Mouse (Mus musculus) testis, adult 2 months (tissue): ENCODE results near the gene Tcf7l1. TPM values are rescaled to one million over a fixed set of nuclear protein-coding genes. Genes with fewer than 3 reads are reported as not detected.
A peak's percentile ranks its signal among the peaks of the same experiment; 100 is the strongest.
"Not testable (repeated sequence)": the region's sequence is repeated elsewhere in the genome, so short reads cannot be mapped to it uniquely, and the experiment has no call there.

Experiments
- H3K27ac ChIP-seq: fragments of 200-500 bp; 2 replicates; pipeline ENCODE4 v1.5.1; 2012; ENCODE audit warnings: low read depth, low read length; ENCODE audit not compliant: control insufficient read depth, insufficient read depth
- H3K27me3 ChIP-seq: fragments of 200-500 bp; 2 replicates; pipeline ENCODE4 v1.6.1; 2012; ENCODE audit warnings: mild to moderate bottlenecking, low read length, moderate library complexity; ENCODE audit not compliant: control insufficient read depth, insufficient read depth
- H3K36me3 ChIP-seq: fragments of 200-500 bp; 2 replicates; pipeline ENCODE4 v1.6.1; 2012; ENCODE audit warnings: mild to moderate bottlenecking, low read length; ENCODE audit not compliant: control insufficient read depth, insufficient read depth
- H3K4me1 ChIP-seq: fragments of 200-500 bp; 2 replicates; pipeline ENCODE4 v1.6.1; 2012; ENCODE audit warnings: low read length; ENCODE audit not compliant: control insufficient read depth, insufficient read depth
- H3K4me3 ChIP-seq: fragments of 200-500 bp; 2 replicates; pipeline ENCODE4 v1.5.1; 2012; ENCODE audit warnings: low read depth, mild to moderate bottlenecking, low read length, moderate library complexity, mixed read lengths; ENCODE audit not compliant: control insufficient read depth
- CTCF ChIP-seq: fragments of 200-500 bp; IDR thresholded peaks from 2 replicates; pipeline ENCODE4 v1.5.1; 2012; ENCODE audit warnings: low read depth, mild to moderate bottlenecking, inconsistent platforms, low read length, moderate library complexity; ENCODE audit not compliant: control insufficient read depth, insufficient read depth, insufficient replicate concordance
- POLR2A ChIP-seq: fragments of 200-500 bp; IDR thresholded peaks from 2 replicates; pipeline ENCODE4 v1.6.1; 2012; ENCODE audit warnings: low read depth, mild to moderate bottlenecking, inconsistent platforms, low read length, moderate library complexity; ENCODE audit not compliant: control insufficient read depth
- polyA plus RNA-seq: library from polyadenylated mRNA; depleted of rRNA; stranded (reverse); fragments of >200 nt; gene quantifications from 2 replicates; pipeline ENCODE4 v1.2.3, GENCODE M21; 2012; rRNA removed

Tcf7l1 gene
- 3.0 and 3.5 TPM in 2 replicates for polyA plus RNA-seq

- no peaks in the 10 kb centered on the region for H3K36me3 ChIP-seq
- TF ChIP-seq CTCF: peak; percentile 81; the same call in 1 of the 2 replicates
- no peak; the same call in 1 of the 2 replicates for TF ChIP-seq POLR2A
- peak within 1 kb of the TSS; percentile 90 for H3K4me3 ChIP-seq
- 0 out of 2 replicates have a peak within 1 kb of the TSS, but pooled peaks have one; percentile 71 for H3K27ac ChIP-seq
- peaks cover 5% of the 10 kb centered on the region for H3K4me1 ChIP-seq
- H3K27me3 ChIP-seq: no peaks in the 10 kb centered on the region
Measured at GRCm38 (mm10) chr6:72788892-72789699, at the start of gene Tcf7l1. Gene Tcf7l1 (minus strand): TSS chr6:72789254.

GRCm38 (mm10) chr6:72837756-72838155 is 48.7 kb upstream of the Tcf7l1 start:
- H3K27ac ChIP-seq: no peak overlapping the region
- H3K36me3 ChIP-seq: peaks cover 1% of the 10 kb centered on the region
- TF ChIP-seq POLR2A: no peak
- TF ChIP-seq CTCF: no peak
- H3K27me3 ChIP-seq: no peaks in the 10 kb centered on the region
- no peaks in the 10 kb centered on the region for H3K4me1 ChIP-seq
- no peak overlapping the region for H3K4me3 ChIP-seq

- Histone ChIP-seq H3K27ac (no peak overlapping the region), H3K36me3 (no peaks in the 10 kb centered on the region; the same call in 1 of the 2 replicates), H3K27me3 (no peaks in the 10 kb centered on the region), H3K4me1 (no peaks in the 10 kb centered on the region), H3K4me3 (no peak overlapping the region)
- TF ChIP-seq POLR2A: no peak
- TF ChIP-seq CTCF: no peak
Measured at GRCm38 (mm10) chr6:72834518-72834917, 45.5 kb upstream of the Tcf7l1 start.

- no peak for TF ChIP-seq POLR2A
- no peak for TF ChIP-seq CTCF
- Histone ChIP-seq H3K4me3 (no peak overlapping the region), H3K36me3 (no peaks in the 10 kb centered on the region; the same call in 1 of the 2 replicates)
Measured at GRCm38 (mm10) chr6:72831858-72832257, 42.8 kb upstream of the Tcf7l1 start.

GRCm38 (mm10) chr6:72831276-72831675 is 42.2 kb upstream of the Tcf7l1 start:
- no peak overlapping the region for H3K27ac ChIP-seq
- no peak overlapping the region for H3K4me3 ChIP-seq
- H3K4me1 ChIP-seq: no peaks in the 10 kb centered on the region
- H3K27me3 ChIP-seq: no peaks in the 10 kb centered on the region
- TF ChIP-seq CTCF: peak; percentile 18; the same call in 1 of the 2 replicates
- TF ChIP-seq POLR2A: no peak
- no peaks in the 10 kb centered on the region; the same call in 1 of the 2 replicates for H3K36me3 ChIP-seq

More at GRCm38 (mm10) chr6:72831858-72832257, 42.8 kb upstream of the Tcf7l1 start:
- Histone ChIP-seq H3K27ac (no peak overlapping the region), H3K27me3 (no peaks in the 10 kb centered on the region), H3K4me1 (no peaks in the 10 kb centered on the region)

- H3K36me3 ChIP-seq: no peaks in the 10 kb centered on the region
- no peak for TF ChIP-seq POLR2A
- peak; percentile 54; the same call in 1 of the 2 replicates for TF ChIP-seq CTCF
- no peak overlapping the region for H3K27ac ChIP-seq
- no peak overlapping the region for H3K4me3 ChIP-seq
- peaks cover 4% of the 10 kb centered on the region for H3K4me1 ChIP-seq
- no peaks in the 10 kb centered on the region for H3K27me3 ChIP-seq
Measured at GRCm38 (mm10) chr6:72828857-72829256, 39.8 kb upstream of the Tcf7l1 start.

- not testable (repeated sequence) for H3K4me3 ChIP-seq, H3K4me1 ChIP-seq, H3K36me3 ChIP-seq, H3K27me3 ChIP-seq, H3K27ac ChIP-seq
Measured at GRCm38 (mm10) chr6:72828037-72828436, 39.0 kb upstream of the Tcf7l1 start.
